Mouse (Mus musculus) lung, adult 2 months (tissue): ENCODE results near the gene Arid5a.

Experiments
- CTCF ChIP-seq: fragments of 200-500 bp; IDR thresholded peaks from 2 replicates; pipeline ENCODE4 v1.5.1; 2011; ENCODE audit warnings: mild to moderate bottlenecking, low read length, control low read depth; ENCODE audit not compliant: insufficient read depth
- POLR2A ChIP-seq: fragments of 200-500 bp; IDR thresholded peaks from 2 replicates; pipeline ENCODE4 v1.6.1; 2011; ENCODE audit warnings: low read depth, mild to moderate bottlenecking, control low read depth, low read length, borderline replicate concordance; ENCODE audit errors: extremely low read depth

DNA sequence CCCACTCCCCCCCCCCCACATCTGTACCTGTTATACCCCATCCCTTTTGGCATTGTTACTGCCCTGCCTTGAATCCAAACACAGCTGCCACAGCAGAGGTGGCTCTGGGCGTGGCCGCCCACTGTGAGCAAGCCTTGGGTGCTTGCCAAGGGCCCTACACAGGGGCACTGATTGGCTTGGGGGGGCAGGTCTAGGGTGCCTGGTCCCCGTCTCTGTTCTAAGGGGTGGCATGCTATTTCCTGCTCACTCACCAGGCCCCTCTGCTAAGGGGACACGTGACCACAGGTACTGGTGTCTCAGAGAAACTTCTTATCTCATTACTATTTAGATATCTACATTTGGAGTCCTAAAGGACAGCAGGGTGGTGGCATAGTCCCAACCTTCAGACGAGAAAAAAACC is 35.0 kb upstream of the Arid5a start:
- TF ChIP-seq POLR2A = no peak
- no peak for TF ChIP-seq CTCF
